Mouse (Mus musculus): ENCODE results near the gene Cyp1a1.

The Cyp1a1 gene

DNA sequence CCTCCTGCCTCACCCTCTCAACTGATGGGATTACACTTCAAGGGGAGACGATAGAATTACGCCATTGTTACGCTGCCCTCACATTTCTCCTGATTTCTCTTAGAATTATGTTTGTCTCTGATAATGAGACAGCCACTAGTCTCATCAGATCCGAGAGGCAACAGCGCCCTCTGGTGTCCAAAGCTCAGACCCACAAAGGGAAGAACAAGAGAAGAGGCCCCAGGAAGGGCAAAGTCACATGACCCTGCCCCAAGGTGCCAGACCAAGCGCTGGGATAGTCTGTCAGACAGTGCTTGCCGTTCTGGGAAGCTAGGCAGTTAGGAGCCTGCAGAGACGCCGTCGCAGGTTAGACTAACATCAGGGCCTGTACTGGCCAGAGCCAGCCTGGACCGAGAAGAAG, 32.0 kb upstream of the Cyp1a1 start:
- DNase-seq (ENCODE audit: low spot score in 2 of 2), result peak; percentile 86 to 97

GRCm38 (mm10) chr9:57656631-57657350, 30.9 kb upstream of the Cyp1a1 start:
- no peak for DNase-seq (ENCODE audit: low spot score in 2 of 2)

- no peak for DNase-seq (ENCODE audit: low spot score in 2 of 2)
Measured at GRCm38 (mm10) chr9:57657843-57658242, 29.9 kb upstream of the Cyp1a1 start.

GRCm38 (mm10) chr9:57658970-57659369, 28.8 kb upstream of the Cyp1a1 start:
- no peak for DNase-seq (ENCODE audit: low spot score in 2 of 2)

GRCm38 (mm10) chr9:57659774-57660173, 28.0 kb upstream of the Cyp1a1 start:
- peak in 1 of 2 experiments; percentile 51 for DNase-seq (ENCODE audit: low spot score in 2 of 2)

- no peak for DNase-seq (ENCODE audit: low spot score in 2 of 2)
Measured at GRCm38 (mm10) chr9:57660501-57660900, 27.2 kb upstream of the Cyp1a1 start.

- no peak for DNase-seq (ENCODE audit: low spot score in 2 of 2)
Measured at GRCm38 (mm10) chr9:57661552-57661951, 26.2 kb upstream of the Cyp1a1 start.

- no peak for DNase-seq (ENCODE audit: low spot score in 2 of 2)
Measured at GRCm38 (mm10) chr9:57664616-57665015, 23.1 kb upstream of the Cyp1a1 start.

DNA sequence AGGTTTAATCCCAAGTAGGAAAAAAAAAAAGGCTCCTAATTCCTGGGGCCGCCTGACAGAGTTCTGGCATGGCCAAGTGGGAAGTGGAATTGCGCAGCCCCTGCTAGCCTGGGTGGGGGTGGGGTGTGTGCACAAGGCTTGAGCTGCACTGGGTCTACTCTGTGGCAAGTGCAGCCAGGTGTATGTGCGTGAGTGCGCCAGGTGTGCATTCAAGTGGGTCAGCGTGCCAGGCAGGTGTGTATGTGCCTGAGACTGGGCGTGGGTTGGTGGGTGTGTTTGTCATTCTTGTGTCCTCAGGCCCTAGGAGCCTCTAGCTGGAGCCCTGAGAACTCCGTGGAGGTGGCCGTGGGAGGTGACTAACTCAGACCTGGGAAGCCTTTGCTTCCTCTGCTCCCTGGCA, 21.2 kb upstream of the Cyp1a1 start:
- DNase-seq (ENCODE audit: low spot score in 2 of 2), result no peak

- no peak for DNase-seq (ENCODE audit: low spot score in 2 of 2)
Measured at GRCm38 (mm10) chr9:57667136-57667535, 20.6 kb upstream of the Cyp1a1 start.

DNA sequence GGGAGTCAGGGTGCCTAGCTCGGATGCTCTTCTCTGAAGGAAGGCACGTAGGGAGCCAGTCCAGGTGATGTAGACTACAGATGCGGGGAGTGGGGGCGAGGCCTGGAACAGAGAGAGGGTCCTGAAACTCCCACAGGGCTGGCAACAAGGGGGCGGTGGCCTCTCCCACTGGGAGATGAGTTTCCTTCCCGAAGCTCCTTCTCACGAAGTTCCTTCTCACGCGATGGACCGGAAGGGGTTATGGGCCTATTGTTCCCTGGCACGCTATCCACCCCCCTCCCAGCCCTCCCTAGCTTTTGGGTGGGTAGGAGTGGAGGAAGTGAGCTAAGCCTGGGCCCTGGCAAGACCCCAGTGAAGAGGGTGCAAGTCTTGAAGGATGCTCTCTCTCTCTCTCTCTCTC, 19.9 kb upstream of the Cyp1a1 start:
- no peak for DNase-seq (ENCODE audit: low spot score in 2 of 2)

- DNase-seq (ENCODE audit: low spot score in 2 of 2), result no peak
Measured at GRCm38 (mm10) chr9:57668277-57668676, 19.5 kb upstream of the Cyp1a1 start.

GRCm38 (mm10) chr9:57669566-57669965, 18.2 kb upstream of the Cyp1a1 start:
- no peak for DNase-seq (ENCODE audit: low spot score in 2 of 2)

DNA sequence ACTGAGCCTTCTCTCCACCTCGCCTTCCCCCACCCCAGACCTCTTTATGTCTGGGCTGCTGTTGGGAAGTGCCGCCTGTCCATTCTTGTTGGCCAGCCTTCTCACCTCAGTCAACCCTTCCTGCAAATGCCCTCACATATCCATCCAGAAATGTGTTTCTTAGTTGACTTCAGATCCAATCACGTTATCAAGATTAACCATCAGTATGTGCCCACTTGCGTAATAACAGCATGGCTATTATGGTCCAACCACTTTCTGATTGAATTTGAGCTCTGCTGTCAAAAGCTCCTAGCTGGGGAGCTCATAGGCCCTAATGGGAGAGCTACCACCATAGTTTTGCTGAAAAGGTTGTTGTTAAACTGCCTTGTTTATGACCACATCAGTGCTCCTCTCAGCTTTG, 16.7 kb upstream of the Cyp1a1 start:
- DNase-seq (ENCODE audit: low spot score in 2 of 2), result no peak

- DNase-seq (ENCODE audit: low spot score in 2 of 2), result no peak
Measured at GRCm38 (mm10) chr9:57671500-57671899, 16.2 kb upstream of the Cyp1a1 start.

GRCm38 (mm10) chr9:57681411-57681810, 6.3 kb upstream of the Cyp1a1 start:
- no peak for DNase-seq (ENCODE audit: low spot score in 2 of 2)

- no peak for DNase-seq (ENCODE audit: low spot score in 2 of 2)
Measured at GRCm38 (mm10) chr9:57683520-57683919, 4.2 kb upstream of the Cyp1a1 start, which contains the start of gene Cyp1a2. Gene Cyp1a2, minus strand, starts transcription at chr9:57683703.

- no peak for DNase-seq (ENCODE audit: low spot score in 2 of 2)
Measured at GRCm38 (mm10) chr9:57686011-57686410, 1.7 kb upstream of the Cyp1a1 start.

DNA sequence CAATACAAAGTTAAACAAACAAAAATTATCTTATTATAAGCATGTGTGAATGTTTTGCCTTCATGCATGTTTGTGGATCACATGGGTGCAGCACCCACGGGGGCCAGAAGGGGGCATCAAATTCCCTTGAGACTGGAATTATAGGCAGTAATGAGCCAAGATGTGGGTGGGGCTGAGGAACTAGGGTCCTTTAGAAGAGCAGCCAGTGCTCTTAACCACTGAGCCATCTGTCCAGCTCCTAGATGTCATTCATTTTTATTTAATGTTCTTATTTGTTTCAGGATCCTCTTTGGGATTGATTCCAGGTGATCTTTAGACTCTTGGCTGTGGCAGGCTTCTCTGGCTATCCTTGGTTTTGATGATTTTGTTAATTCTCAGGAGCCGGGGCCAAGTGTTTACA, 430 bp downstream of the Cyp1a1 start:
- no peak for DNase-seq (ENCODE audit: low spot score in 2 of 2)

GRCm38 (mm10) chr9:57688606-57689005, 878 bp downstream of the Cyp1a1 start:
- no peak for DNase-seq (ENCODE audit: low spot score in 2 of 2)

DNA sequence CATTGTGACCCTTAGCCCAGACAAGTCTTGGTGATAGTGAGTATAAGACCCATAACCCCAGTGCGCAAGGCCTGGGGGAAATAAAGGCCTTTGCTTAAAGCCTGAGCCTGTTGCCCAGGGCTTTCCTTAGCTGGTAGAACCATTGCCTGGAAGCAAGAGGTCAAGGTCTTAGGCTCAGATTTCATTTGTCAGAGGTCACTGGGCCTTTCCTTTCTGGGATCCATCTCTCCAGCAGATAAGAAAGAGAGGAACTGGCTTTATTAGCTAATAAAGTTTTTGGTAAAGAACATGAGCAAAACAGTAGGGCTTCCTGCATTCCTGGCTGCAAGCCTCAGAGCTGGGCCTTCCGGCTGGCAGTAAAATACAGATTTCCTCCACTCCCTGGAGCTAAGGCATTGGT, 6.4 kb downstream of the Cyp1a1 start:
- DNase-seq (ENCODE audit: low spot score in 2 of 2), result no peak

DNA sequence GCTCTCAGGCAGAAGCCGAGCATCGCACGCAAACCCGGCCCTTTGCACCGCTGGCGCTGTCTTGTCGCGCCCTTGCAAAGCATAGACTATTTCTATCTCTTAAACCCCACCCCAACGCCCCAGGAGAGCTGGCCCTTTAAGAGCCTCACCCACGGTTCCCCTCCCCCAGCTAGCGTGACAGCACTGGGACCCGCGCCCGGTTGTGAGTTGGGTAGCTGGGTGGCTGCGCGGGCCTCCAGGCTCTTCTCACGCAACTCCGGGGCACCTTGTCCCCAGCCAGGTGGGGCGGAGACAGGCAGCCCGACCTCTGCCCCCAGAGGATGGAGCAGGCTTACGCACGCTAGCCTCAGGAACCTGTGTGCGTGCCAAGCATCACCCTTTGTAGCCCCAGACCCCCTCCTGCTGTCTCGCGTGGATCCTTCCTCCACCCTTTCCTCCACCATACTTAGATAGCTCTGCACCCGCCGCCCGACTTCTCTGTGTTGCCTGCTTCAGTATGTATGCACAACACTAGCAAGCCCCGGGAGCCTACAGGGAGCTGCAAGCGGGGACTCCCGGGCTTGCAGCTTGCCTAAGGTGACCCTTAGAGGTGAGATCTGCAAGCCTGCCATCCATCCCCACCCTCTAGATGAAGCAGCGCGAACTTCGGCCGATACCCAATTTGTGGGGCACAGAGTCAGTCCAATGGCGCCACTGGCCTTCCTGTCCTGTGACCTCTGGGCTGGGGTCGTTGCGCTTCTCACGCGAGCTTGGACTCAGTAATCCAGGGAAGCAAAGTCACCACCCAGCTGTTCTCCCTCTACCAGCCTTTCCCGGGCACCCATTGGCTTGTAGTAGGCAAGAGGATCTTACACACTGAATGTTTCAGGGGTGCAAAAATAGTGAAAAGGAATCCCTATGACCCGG, 8.9 kb downstream of the Cyp1a1 start:
- DNase-seq (ENCODE audit: low spot score in 2 of 2), result peak in 1 of 2 experiments; percentile 40

- no peak for DNase-seq (ENCODE audit: low spot score in 2 of 2)
Measured at GRCm38 (mm10) chr9:57697380-57697779, 9.7 kb downstream of the Cyp1a1 start.
